In genomic region chr5:103735411-103736112, GRCm38 (mm10) we compare ENCODE assay signal across 16 mouse cellular contexts. TPM values are rescaled to one million over a fixed set of nuclear protein-coding genes. Genes with fewer than 3 reads are reported as not detected.
DNase-seq lines count a peak whose midpoint lies in the region; ATAC-seq and TF ChIP-seq lines count a peak whose summit lies in the region.
"Had no signal": no experiment of that assay in that cellular context is flagged by ENCODE, and none has a peak within 500 bp of the region (broad histone marks: within the 10 kb centered on the region; RNA-seq: fewer than 3 reads in every experiment).

No protein-coding gene starts in this region.

- 58% methylated on average over 5 of the region's 5 CpGs for WGBS in stomach, embryonic 15.5 days
- WGBS in forebrain, postnatal 0 days, result 65% methylated on average over 5 of the region's 5 CpGs

- H3K4me1 ChIP-seq in stomach, embryonic 15.5 days, result no peaks in the 10 kb centered on the region; the same call in 1 of the 2 replicates
- no peaks in the 10 kb centered on the region for H3K4me1 ChIP-seq in forebrain, postnatal 0 days (ENCODE audit: insufficient read depth)
- H3K4me1 ChIP-seq: midbrain, embryonic 13.5 days; neural tube, embryonic 12.5 days had no signal

- H3K9me3 ChIP-seq in stomach, embryonic 15.5 days, result no peaks in the 10 kb centered on the region
- no peaks in the 10 kb centered on the region for H3K9me3 ChIP-seq in forebrain, postnatal 0 days (ENCODE audit: low read length)
- H3K9me3 ChIP-seq: embryonic facial prominence, embryonic 12.5 days; G1E; midbrain, embryonic 13.5 days; neural tube, embryonic 12.5 days had no signal

- peak overlapping the region; percentile 21; the same call in 1 of the 2 replicates for H3K27ac ChIP-seq in stomach, embryonic 15.5 days
- H3K27ac ChIP-seq in forebrain, postnatal 0 days (ENCODE audit: low read depth, low read length), result no peak overlapping the region
- H3K27ac ChIP-seq: embryonic facial prominence, embryonic 12.5 days; midbrain, embryonic 13.5 days; neural tube, embryonic 12.5 days had no signal

- H3K27me3 ChIP-seq in stomach, embryonic 15.5 days (replicated peaks), result no peaks in the 10 kb centered on the region
- no peaks in the 10 kb centered on the region for H3K27me3 ChIP-seq in forebrain, postnatal 0 days (ENCODE audit: insufficient read depth, low read length)
- H3K27me3 ChIP-seq: embryonic facial prominence, embryonic 12.5 days; midbrain, embryonic 13.5 days; neural tube, embryonic 12.5 days had no signal

- peak; percentile 41; the same call in 1 of the 2 replicates for ATAC-seq in stomach, embryonic 15.5 days (ENCODE audit: insufficient read depth, low FRiP score, low read depth)
- no peak for ATAC-seq in forebrain, postnatal 0 days
- ATAC-seq: forebrain, embryonic 16.5 days; midbrain, embryonic 13.5 days had no signal

- no peak overlapping the region for H3K4me3 ChIP-seq in stomach, embryonic 15.5 days (replicated peaks)
- no peak overlapping the region for H3K4me3 ChIP-seq in forebrain, postnatal 0 days (ENCODE audit: low read depth, low read length)
- H3K4me3 ChIP-seq: embryonic facial prominence, embryonic 12.5 days; midbrain, embryonic 13.5 days; neural tube, embryonic 12.5 days had no signal

- H3K36me3 ChIP-seq in stomach, embryonic 15.5 days, result no peaks in the 10 kb centered on the region
- no peaks in the 10 kb centered on the region for H3K36me3 ChIP-seq in forebrain, postnatal 0 days (ENCODE audit: insufficient read depth)
- H3K36me3 ChIP-seq: embryonic facial prominence, embryonic 12.5 days; G1E; midbrain, embryonic 13.5 days; neural tube, embryonic 12.5 days had no signal

- no peak overlapping the region for H3K9ac ChIP-seq in stomach, embryonic 15.5 days
- no peak overlapping the region for H3K9ac ChIP-seq in forebrain, postnatal 0 days
- H3K9ac ChIP-seq: embryonic facial prominence, embryonic 12.5 days; midbrain, embryonic 13.5 days; neural tube, embryonic 12.5 days had no signal

- H3K4me2 ChIP-seq in stomach, embryonic 15.5 days, result no peak overlapping the region
- H3K4me2 ChIP-seq in forebrain, postnatal 0 days (ENCODE audit: low read depth), result no peak overlapping the region
- H3K4me2 ChIP-seq: embryonic facial prominence, embryonic 12.5 days; midbrain, embryonic 13.5 days; neural tube, embryonic 12.5 days had no signal

- peak; percentile 23 for DNase-seq in ovary, postnatal 36 days (ENCODE audit: low spot score)
- DNase-seq in ovary, adult 18-20 months (ENCODE audit: low spot score), result no peak
- peak; percentile 95 for DNase-seq in fat pad, adult 2 months (ENCODE audit: extremely low read depth, low read depth, low spot score)
- peak; percentile 73 for DNase-seq in kidney, postnatal 14 days
- no peak for DNase-seq in forebrain, postnatal 0 days
- DNase-seq in layer of hippocampus, adult 9-10 months (ENCODE audit: low spot score), result no peak
- no peak for DNase-seq in c-Kit-positive CD71-positive TER-119-positive erythroid progenitor cells, embryonic 14.5 days (ENCODE audit: low spot score)
- DNase-seq: cerebellum, postnatal 10 days; heart, postnatal 10 days; right cerebral cortex, postnatal 25 days had no signal

- no peak for TF ChIP-seq CTCF in forebrain, postnatal 0 days (IDR thresholded peaks at IDR 0.05; ENCODE audit: low read depth)

RNA-seq across cellular contexts. Expression of gene Aff1, which starts 43.4 kb away (rescaled TPM):
- polyA plus RNA-seq in stomach, embryonic 15.5 days (2015; fragmentation: Nextera tagmentation; extraction: Ambion mirVana), result 7.2 TPM in 2 replicates
- total RNA-seq in forebrain, postnatal 0 days (2014; rRNA removed), result 2.4 and 4.0 TPM in 2 replicates
- 0.88 and 1.0 TPM in 2 replicates for polyA plus RNA-seq in forebrain, postnatal 0 days (2015; fragmentation: Nextera tagmentation; extraction: Ambion mirVana)

Comparison
In these comparisons a context has a peak if more than half of its experiments do, and no peak if none do; other contexts are left out.
1. DNase-seq: peak in ovary, postnatal 36 days (single experiment), fat pad, adult 2 months (single experiment) and kidney, postnatal 14 days (single experiment); none in ovary, adult 18-20 months (single experiment), forebrain, postnatal 0 days (single experiment), layer of hippocampus, adult 9-10 months (single experiment) and c-Kit-positive CD71-positive TER-119-positive erythroid progenitor cells, embryonic 14.5 days (single experiment).